Mouse (Mus musculus) kidney, adult 2 months (tissue): ENCODE results near the gene Wwc1. TPM values are rescaled to one million over a fixed set of nuclear protein-coding genes. Genes with fewer than 3 reads are reported as not detected.

Experiments used
- DNase-seq: peaks from one replicate; pipeline ENCODE4 v3.0.0; 2021
- H3K27ac ChIP-seq: fragments of 200-500 bp; 2 replicates; pipeline ENCODE4 v1.5.1; 2012; ENCODE audit warnings: low read depth, low read length, control low read depth, inconsistent platforms; ENCODE audit not compliant: insufficient read depth
- H3K27me3 ChIP-seq: fragments of 200-500 bp; replicated peaks from 2 replicates; pipeline ENCODE4 v1.6.1; 2012; ENCODE audit warnings: mild to moderate bottlenecking, moderate library complexity, low read length, inconsistent platforms; ENCODE audit not compliant: control insufficient read depth, insufficient read depth
- H3K36me3 ChIP-seq: fragments of 200-500 bp; 2 replicates; pipeline ENCODE4 v1.6.1; 2012; ENCODE audit warnings: mild to moderate bottlenecking, moderate library complexity, low read length, inconsistent platforms; ENCODE audit not compliant: control insufficient read depth, insufficient read depth
- H3K4me1 ChIP-seq: fragments of 200-500 bp; 2 replicates; pipeline ENCODE4 v1.6.1; 2011; ENCODE audit warnings: low read length; ENCODE audit not compliant: control insufficient read depth, insufficient read depth
- H3K4me3 ChIP-seq: fragments of 200-500 bp; 2 replicates; pipeline ENCODE4 v1.5.1; 2011; ENCODE audit warnings: mild to moderate bottlenecking, low read depth, low read length, control low read depth; ENCODE audit not compliant: insufficient read depth
- CTCF ChIP-seq: fragments of 200-500 bp; conservative IDR thresholded peaks from 2 replicates; pipeline ENCODE4 v1.5.1; 2011; ENCODE audit warnings: low read depth, mild to moderate bottlenecking, control low read depth, low read length, moderate library complexity, mixed read lengths; ENCODE audit not compliant: insufficient read depth, insufficient read length
- POLR2A ChIP-seq: fragments of 200-500 bp; IDR thresholded peaks from one replicate; pipeline ENCODE4 v1.6.1; 2011; ENCODE audit warnings: low read depth, low read length, control low read depth
- WGBS: fragments of 180-500 bp; shearing (Covaris S2); methylation state at CpG from one replicate; pipeline ENCODE4 v1.1.7; 2018; 5-methylcytosine and 5-hydroxymethylcytosine counted together
- polyA plus RNA-seq: library from polyadenylated mRNA; depleted of rRNA; stranded (reverse); fragments of >200 nt; gene quantifications from 2 replicates; pipeline ENCODE4 v1.2.3, GENCODE M21; 2012

Gene Wwc1
- polyA plus RNA-seq, 1 experiment = 91.9 TPM

DNA sequence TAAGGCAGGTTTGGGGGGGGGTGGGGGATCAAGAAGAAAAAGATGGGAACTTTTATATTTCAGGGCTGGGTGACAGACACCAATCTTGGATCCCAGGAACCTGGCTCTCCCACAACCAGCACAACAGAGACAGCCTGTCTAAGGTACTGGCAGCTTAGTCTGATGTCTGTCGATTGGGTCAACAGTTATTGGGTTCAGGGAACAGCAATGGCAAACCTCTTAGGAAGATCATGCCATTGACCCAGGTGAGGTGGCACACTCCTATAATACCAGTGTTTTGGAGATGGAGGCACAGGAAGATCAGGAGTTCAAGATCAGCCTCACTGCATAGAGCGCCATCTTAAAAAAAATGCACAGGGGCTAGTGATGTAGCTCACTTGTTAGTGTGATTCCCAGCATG, 17.9 kb downstream of the Wwc1 start:
- DNase-seq = no peak
- no peaks in the 10 kb centered on the region for H3K27me3 ChIP-seq
- H3K36me3 ChIP-seq = no peaks in the 10 kb centered on the region
- no peak overlapping the region for H3K4me3 ChIP-seq
- 86% methylated on average over 2 of the region's 2 CpGs for WGBS
- H3K4me1 ChIP-seq = peaks cover 34% of the 10 kb centered on the region
- TF ChIP-seq POLR2A (no peak), CTCF (no peak)
- no peak overlapping the region for H3K27ac ChIP-seq

DNA sequence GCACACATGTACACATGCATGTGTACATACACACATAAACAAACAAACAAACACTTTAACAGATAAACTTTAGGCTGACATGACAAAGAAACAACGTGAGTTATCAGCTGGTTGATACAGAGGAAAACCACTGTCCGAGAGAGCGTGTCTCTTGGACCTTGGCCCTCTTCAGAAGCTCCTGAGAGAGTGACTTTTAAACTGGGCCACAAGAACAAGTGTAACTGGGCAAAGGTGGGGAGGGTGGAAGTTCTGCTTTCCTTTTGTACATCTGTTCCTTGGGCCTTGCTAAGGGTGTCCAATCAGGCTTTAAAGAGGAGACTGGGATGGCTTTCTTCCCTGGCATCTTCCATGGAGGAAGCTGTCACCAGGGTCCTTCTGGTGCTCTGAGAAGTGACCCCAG, 21.1 kb downstream of the Wwc1 start:
- TF ChIP-seq CTCF = no peak
- TF ChIP-seq POLR2A = no peak
- WGBS = 49% methylated on average over 3 of the region's 3 CpGs
- peak; percentile 73 for DNase-seq
- no peaks in the 10 kb centered on the region for H3K27me3 ChIP-seq
- no peak overlapping the region for H3K4me3 ChIP-seq
- no peak overlapping the region for H3K27ac ChIP-seq
- no peaks in the 10 kb centered on the region for H3K36me3 ChIP-seq
- peaks cover 40% of the 10 kb centered on the region for H3K4me1 ChIP-seq

DNA sequence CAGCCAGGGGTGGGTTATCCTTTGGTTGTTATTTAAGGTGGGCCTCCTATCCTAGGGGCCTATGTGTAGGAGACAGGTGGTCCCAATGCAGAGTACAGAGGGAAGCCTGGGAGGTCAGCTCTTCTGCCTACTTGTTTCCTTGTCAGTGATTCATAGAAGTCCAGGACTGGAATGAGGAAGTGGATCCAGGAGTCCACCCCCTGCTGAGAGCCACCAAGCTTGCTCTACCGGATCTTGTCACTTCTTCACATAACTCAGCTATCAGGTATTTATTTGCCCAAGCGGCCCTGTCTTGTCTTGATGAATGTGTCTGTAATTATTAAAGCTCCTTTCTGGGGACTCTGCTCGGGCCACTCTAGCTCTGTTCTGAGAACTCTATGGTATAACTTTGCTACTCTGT, 24.8 kb downstream of the Wwc1 start:
- Histone ChIP-seq H3K36me3 (no peaks in the 10 kb centered on the region), H3K27me3 (no peaks in the 10 kb centered on the region), H3K4me1 (peaks cover 50% of the 10 kb centered on the region), H3K27ac (peak overlapping the region; percentile 62), H3K4me3 (no peak overlapping the region)
- peak; percentile 89 for DNase-seq
- 15% methylated on average over 3 of the region's 3 CpGs for WGBS
- TF ChIP-seq POLR2A = no peak
- TF ChIP-seq CTCF = no peak

DNA sequence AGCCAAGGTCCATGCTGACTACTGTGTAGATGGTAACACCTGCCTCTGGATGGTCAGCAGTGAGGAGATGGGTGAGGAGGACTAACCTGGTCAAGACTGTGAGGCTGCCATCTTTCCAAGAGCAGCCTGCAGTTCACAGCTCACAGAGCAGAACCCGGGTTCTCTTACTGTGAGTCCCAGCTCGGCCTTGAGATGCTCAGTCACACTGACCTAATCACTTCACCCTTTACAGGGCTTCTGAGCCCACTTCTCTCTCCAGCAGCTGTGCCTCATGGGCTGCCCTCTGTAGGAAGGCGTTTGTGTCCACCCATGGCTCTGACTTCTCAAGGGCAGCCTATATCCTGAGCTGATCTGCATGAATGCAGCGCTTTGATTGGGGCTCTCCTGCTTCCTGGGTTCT, 27.1 kb downstream of the Wwc1 start:
- H3K36me3 ChIP-seq = no peaks in the 10 kb centered on the region
- H3K4me3 ChIP-seq = no peak overlapping the region
- no peak for TF ChIP-seq POLR2A
- no peak for TF ChIP-seq CTCF
- 84% methylated on average over 4 of the region's 4 CpGs for WGBS
- peaks cover 58% of the 10 kb centered on the region for H3K4me1 ChIP-seq
- H3K27me3 ChIP-seq = no peaks in the 10 kb centered on the region
- H3K27ac ChIP-seq = peak overlapping the region; percentile 7
- DNase-seq = no peak

DNA sequence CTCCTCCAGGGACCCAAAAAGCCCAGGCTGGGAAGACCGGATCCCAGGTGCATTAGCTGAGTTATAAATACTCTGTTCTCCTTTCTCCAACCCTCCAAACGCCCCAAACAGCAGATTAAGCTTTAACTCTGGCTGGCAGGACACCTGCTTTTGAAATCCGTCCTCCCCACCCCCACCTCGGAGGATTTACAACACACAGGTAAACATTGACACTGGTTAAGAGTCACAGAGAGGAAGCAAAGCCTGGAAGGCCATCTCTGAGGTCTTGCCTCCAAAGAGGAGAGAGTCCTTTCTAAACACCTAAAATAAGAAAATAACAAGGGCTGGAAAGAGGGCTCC, 28.6 kb downstream of the Wwc1 start:
- Histone ChIP-seq H3K4me1 (peaks cover 57% of the 10 kb centered on the region), H3K4me3 (no peak overlapping the region), H3K27me3 (no peaks in the 10 kb centered on the region), H3K36me3 (no peaks in the 10 kb centered on the region), H3K27ac (peak overlapping the region; percentile 98)
- WGBS = 18% methylated on average over 4 of the region's 4 CpGs
- TF ChIP-seq CTCF (no peak), POLR2A (no peak)
- DNase-seq = peak; percentile 90

DNA sequence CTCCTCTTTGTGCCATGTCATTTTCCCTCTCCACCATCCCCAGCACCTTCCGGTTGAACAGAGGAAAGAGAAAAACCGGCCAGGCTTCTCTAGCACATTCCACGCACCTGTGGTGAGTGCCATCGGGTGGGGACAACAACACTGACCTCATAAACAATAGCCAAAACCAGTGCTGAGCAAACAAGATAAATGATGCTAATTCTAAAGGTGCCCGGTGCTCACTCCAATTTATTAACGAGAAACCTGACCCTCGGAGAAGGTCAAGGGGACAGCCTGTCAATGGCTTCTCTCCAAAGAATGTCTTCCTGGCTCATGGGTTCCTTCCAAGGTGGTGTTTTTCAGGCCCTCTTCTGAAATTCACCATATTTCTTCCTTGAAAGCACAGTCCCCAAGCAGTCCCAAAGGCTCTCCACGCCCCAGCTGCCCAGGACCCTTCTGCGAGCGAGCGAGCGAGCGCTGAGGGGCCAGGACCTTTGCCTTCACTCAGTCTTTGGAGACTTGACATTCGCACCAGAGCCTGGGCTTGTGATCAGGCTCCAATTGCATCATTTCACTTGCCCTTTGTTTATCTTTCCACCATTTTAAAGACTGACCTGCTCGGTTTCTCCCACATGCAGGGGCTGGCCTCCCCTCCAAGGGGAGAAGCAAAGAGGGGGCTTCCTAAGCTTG, 29.1 kb downstream of the Wwc1 start:
- WGBS = 29% methylated on average over 15 of the region's 15 CpGs

DNA sequence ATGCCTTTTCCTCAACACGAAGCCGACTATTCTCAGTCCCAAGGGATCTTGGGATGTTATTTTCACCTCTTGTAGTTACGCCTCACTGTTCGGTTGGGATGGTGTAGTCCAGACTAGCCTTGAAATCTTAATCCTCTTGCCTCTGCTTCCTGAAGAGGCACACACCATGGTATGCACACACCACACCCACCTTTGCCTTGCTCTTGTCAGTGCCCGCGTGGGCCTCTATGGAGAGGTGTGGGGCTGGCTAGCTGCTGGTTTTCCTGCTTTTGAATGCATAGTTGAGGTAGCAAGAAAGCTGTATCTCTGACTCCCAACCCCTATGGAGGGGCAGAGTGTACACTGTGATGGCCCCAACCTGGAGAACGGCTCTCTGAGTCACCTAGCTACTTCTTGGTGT, 29.9 kb downstream of the Wwc1 start:
- Histone ChIP-seq H3K27ac (peak overlapping the region; percentile 98), H3K27me3 (no peaks in the 10 kb centered on the region), H3K36me3 (no peaks in the 10 kb centered on the region), H3K4me3 (no peak overlapping the region), H3K4me1 (peaks cover 55% of the 10 kb centered on the region)
- no peak for DNase-seq
- 50% methylated on average over 7 of the region's 7 CpGs for WGBS
- TF ChIP-seq CTCF = no peak
- no peak for TF ChIP-seq POLR2A

More for the DNA sequence above, 29.1 kb downstream of the Wwc1 start:
- TF ChIP-seq CTCF (no peak), POLR2A (no peak)
- DNase-seq = peak; percentile 73
- H3K36me3 ChIP-seq = no peaks in the 10 kb centered on the region
- H3K27ac ChIP-seq = peak overlapping the region; percentile 98
- no peak overlapping the region for H3K4me3 ChIP-seq
- H3K27me3 ChIP-seq = no peaks in the 10 kb centered on the region
- peaks cover 57% of the 10 kb centered on the region for H3K4me1 ChIP-seq
